Mouse (Mus musculus) adrenal gland, adult (tissue): ENCODE measurements around the gene Krtap10-4.
"Not testable (repeated sequence)": the region's sequence is repeated elsewhere in the genome, so short reads cannot be mapped to it uniquely, and the experiment has no call there.

Experiments
- DNase-seq, 2 experiments: peaks; one replicate each; pipeline ENCODE4 v3.0.0; 2022 to 2023; ENCODE audit warnings: low spot score in 1 of 2; ENCODE audit not compliant: inconsistent age in 2 of 2

The Krtap10-4 gene

DNA sequence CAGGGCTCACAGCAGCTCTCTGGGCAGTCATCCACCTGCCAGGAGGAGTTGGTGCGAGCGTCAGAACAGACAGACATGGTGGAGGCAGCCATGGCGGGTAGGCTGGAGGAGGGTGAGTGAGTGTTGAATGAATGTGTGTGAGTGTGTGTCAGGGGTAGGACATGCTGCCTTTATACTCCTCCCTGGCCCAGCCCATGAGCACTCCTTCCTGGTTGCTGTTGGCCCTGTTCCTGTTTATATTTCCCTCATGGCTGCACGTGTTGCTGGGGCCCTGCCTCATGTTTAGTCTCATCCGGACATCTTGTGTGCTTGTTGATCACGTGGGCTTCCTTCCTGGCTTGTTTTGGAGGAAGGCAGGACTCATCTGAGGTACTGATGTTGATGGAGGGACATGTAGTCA is at the start of gene Krtap10-4:
Gene Krtap10-4 (minus strand): TSS at position 145 of the 400 bp plus-strand sequence.
- no peak for DNase-seq

GRCm38 (mm10) chr10:77869651-77870050 is 42.8 kb upstream of the Krtap10-4 start:
- no peak for DNase-seq

DNA sequence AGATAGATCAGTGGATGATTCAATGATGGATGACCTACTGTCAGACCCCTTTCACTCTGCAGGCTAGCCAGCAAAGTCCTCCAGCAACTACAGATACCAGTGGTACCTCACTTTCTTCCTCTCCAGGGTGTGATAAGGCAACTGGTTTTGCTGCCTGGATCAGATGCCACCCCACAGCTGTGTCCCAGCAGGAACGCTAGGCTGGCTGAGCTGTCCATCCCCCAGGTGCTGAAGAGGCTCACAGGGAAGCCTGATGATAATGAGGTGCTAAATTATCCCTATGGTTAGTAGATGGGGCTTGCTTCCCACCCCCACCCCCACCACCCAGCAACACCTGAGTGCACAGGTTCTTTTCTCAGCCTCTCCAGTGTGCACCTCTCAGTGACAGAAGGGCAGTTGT is 40.7 kb upstream of the Krtap10-4 start:
- no peak for DNase-seq

- no peak for DNase-seq
These were observed 37.9 kb upstream of the Krtap10-4 start for GRCm38 (mm10) chr10:77864762-77865143.

DNA sequence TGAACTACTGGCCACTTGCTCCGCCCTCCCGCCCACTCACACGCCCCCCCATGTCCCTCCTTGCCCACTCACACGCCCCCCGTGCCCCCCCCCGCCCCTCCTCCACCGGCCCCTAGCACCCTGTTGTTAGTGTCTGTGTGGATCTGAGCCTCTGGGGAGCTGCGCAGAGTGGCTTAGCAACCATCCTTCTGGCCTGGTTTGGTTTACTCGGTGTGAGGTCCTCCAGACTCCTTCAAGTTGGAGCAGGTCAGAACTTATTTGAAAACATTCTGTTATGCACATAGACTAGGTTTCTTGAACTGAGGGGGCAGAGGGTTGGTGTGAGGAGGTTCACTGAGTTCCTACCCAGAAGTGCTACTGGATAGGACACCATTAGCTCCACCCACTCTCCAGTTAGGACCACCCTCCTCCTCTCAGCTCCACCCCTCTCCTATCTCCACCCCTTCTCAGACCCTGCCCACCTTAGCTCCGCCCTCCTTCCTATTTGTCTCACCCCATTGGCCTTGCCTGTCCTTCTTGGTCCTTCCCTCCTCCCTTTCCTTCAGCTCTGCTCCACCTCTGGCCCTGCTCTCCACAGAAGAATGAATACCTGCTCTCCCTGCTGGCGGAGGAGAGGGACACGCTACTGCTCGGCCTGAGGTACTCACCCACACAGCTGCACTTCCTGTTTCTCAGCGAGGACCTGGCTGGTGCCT is 37.3 kb upstream of the Krtap10-4 start:
- peak; percentile 74 to 80 for DNase-seq

DNA sequence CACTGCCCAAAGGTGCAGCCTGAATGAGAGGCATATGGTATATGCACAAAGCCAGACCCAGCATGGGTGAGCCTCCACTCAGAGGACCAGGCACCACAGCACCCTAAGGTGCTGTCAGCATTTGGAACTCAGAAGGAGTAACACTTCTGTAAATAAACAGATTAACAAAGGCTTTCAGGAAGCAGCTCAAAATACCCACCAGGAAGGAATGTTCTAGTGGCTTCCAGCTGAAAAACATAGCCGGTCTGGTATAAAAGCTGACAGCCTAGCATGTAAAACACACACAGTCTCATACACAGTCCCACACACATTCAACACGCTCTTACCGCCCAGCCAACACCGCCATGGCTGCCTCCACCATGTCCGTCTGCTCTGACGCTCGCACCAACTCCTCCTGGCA is 34.8 kb upstream of the Krtap10-4 start, which contains the start of gene Gm3285:
Gene Gm3285 (plus strand): TSS at position 301 of the 400 bp plus-strand sequence.
- DNase-seq = no peak

GRCm38 (mm10) chr10:77852559-77852958 is 25.7 kb upstream of the Krtap10-4 start, which contains the start of gene Gm10318:
Gene Gm10318, plus strand, starts transcription at chr10:77852859.
- no peak for DNase-seq

- no peak for DNase-seq
These were observed 20.6 kb upstream of the Krtap10-4 start for GRCm38 (mm10) chr10:77847538-77847937.

DNA sequence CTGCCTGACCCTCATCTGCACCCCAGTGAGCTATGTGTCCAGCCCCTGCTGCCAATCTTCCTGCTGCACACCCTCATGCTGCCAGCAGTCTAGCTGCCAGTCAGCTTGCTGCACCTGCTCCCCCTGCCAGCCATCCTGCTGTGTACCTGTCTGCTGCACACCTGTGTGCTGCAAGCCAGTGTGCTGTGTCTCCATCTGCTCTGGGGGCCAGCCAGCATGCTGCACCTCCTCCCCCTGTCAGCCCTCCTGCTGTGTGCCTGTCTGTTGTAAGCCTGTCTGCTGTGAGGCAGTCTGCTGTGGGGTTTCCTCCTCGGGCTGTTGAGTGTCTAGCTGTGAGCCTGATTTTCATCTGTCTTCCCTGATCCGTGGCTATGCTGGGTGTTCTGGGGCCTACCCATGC is 20.1 kb upstream of the Krtap10-4 start:
- no peak for DNase-seq

- no peak for DNase-seq
These were observed 19.6 kb upstream of the Krtap10-4 start, which contains the start of gene Gm36176 for GRCm38 (mm10) chr10:77846503-77846902. Gene Gm36176, plus strand, starts transcription at chr10:77846803.

- peak; percentile 65 to 77 for DNase-seq
These were observed 12.1 kb upstream of the Krtap10-4 start for GRCm38 (mm10) chr10:77839006-77839405.

- DNase-seq = no peak
These were observed 8.8 kb upstream of the Krtap10-4 start, which contains the start of gene Krtap10-10 for GRCm38 (mm10) chr10:77835647-77836046. Gene Krtap10-10, plus strand, starts transcription at chr10:77835947.

DNA sequence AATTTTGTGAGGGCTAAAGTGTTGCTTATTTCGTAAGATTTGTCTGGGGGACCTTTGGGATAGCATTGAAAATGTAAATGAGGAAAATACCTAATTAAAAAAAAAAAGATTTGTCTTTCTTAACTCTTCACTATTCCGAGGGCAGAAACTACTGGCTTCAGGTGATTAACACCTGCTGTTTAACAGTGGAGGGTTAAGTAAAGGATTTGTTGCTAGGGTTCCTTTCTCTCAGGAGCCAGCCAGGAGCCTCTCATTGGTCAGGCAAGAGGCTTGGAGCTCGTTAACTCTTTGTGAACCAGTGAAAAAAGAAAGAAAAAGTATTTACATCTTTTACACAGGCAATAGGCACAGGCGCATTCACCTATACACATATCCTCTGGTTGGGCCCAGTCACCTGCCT is 7.7 kb downstream of the Krtap10-4 start:
- no peak for DNase-seq

DNA sequence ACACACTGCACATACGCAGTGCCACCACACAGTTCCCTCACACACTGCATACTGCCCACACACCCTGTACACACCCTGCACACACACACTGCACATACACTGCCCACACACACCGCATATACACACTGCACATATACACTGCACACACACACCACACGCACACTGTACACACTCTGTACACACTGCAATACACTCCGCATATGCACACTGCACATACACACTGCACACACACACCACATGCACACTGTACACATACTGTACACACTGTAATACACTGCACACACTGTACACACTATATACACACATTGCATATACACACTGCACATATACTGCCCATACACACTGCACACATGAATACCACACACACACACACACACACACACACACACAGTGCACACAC is 8.4 kb downstream of the Krtap10-4 start:
- DNase-seq = no peak

- DNase-seq = peak in 1 of 2 experiments; percentile 54
These were observed 11.4 kb downstream of the Krtap10-4 start for GRCm38 (mm10) chr10:77815514-77815913.

GRCm38 (mm10) chr10:77814382-77814781 is 12.5 kb downstream of the Krtap10-4 start, which contains the start of gene Gm2696:
Gene Gm2696, plus strand, starts transcription at chr10:77814682.
- no peak for DNase-seq

DNA sequence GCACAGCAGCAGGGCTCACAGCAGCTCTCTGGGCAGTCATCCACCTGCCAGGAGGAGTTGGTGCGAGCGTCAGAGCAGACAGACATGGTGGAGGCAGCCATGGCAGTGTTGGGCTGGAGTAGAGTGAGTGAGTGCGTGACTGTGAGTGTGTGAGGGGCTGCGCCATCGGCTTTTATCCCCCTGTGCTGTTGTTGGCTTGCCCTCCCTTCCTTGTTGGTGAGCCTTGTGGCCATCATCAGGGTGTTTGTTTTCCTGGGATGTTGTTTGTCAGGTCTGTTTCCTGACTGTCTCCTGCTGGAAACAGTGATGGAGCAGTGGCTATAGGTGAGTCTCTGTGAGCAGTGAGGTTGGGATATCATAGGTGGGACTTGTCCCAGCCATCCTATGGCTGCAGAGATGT is 15.2 kb downstream of the Krtap10-4 start, which contains the start of gene Gm9507:
Gene Gm9507 (minus strand): TSS at position 101 of the 400 bp plus-strand sequence.
- DNase-seq = no peak

- DNase-seq = no peak
These were observed 22.8 kb downstream of the Krtap10-4 start for GRCm38 (mm10) chr10:77804095-77804494.

- no peak for DNase-seq
These were observed 27.9 kb downstream of the Krtap10-4 start, which contains the start of gene Gm19668 for GRCm38 (mm10) chr10:77798921-77799508. Gene Gm19668, minus strand, starts transcription at chr10:77799133.

GRCm38 (mm10) chr10:77798164-77798920 is 28.6 kb downstream of the Krtap10-4 start:
- DNase-seq = not testable (repeated sequence)

DNA sequence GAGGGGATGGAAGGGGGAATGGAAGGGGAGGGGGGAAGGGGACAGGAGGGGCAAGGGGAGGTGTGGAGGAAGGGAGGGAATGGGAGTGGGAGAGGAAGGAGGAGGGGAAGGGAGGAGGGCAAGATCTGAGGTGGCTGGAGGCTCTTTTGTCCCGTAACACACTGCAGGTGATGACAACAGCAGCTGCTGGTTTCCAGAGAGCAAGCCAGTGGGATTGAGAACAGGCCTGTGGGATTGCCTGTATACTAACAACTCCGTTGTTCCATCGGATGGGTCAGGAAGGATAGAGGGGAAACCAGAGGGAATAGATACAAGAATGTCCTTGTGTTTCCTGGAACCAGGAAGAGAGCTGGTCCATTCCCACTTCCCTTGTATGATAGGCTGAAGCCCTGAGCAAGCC is 29.2 kb downstream of the Krtap10-4 start:
- DNase-seq = no peak
